Mouse (Mus musculus) right cerebral cortex, adult 18-20 months (tissue): ENCODE results near the gene Slc9b1.

ENCODE experiments used
- DNase-seq: peaks from one replicate; pipeline ENCODE4 v3.0.0; 2022; ENCODE audit warnings: mixed read lengths

Slc9b1 gene

DNA sequence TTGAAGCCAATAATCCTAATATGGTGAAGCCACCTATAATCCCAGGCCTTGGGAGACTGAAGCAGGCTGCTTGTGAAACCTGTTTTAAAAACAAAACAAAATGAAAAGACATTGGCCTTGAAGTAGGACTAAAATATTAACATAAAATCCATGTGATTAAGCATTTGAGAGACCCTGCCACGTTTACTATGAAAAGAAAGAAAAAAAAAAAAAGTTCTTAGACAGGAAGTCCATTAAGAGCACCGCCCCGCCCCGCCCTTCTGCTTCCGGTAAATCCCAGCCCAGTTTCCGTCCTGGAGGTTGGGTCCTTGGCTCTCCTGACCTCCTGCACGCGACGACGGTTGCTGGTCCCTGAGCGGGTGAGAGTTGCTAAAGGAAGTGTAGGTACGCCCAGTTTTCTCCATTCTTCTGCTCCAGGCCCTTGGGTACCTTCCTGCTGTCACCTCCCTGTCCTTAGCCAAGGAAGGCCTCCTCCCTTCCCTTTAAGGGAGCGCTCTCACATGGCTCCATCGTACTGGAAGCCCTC lies at the start of gene Slc9b1:
TSS of gene Slc9b1 (plus strand) at position 291 of the 526 bp plus-strand sequence.
- DNase-seq = no peak

GRCm38 (mm10) chr3:135298560-135298959 lies 49.3 kb upstream of the Slc9b1 start:
- DNase-seq = peak; percentile 70

DNA sequence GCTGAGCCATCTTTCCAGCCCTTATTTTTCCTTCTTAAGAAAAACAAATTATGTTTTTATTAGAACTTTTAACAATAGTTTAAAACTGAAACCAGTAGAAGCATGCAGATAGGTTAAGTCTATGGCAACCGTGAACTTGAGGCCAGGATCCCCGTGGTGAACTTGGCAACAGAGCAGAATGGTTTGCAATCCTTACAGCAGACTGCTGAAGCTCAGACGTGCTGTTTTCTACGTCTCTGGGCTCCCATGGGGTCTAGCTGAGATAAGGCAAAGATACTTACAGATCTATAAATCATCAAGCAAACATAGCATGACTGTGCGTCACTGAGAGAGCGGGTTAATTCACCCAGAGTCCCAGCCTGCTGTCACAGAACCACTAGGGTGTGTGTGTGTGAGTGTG lies 47.7 kb upstream of the Slc9b1 start:
- DNase-seq = no peak

DNA sequence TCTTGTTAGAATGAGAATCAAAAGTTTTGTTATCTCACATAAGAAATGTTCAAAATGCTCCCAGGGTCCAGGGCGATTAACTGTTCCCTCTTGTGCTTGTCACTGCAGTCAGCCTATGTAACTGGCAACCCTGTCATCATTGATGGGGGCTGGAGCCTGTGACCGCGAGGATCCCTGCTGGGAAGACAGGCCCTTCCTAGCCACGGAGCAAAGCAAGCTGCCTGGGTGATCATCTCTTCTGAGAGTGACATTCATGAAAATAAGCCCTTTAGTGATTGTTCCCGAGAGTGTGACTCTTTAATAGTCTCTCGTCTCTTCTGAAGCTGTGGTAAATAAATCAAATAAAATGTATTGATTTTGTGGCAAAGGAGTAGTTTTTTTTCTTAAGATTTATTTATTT lies 43.8 kb upstream of the Slc9b1 start:
- DNase-seq = no peak

DNA sequence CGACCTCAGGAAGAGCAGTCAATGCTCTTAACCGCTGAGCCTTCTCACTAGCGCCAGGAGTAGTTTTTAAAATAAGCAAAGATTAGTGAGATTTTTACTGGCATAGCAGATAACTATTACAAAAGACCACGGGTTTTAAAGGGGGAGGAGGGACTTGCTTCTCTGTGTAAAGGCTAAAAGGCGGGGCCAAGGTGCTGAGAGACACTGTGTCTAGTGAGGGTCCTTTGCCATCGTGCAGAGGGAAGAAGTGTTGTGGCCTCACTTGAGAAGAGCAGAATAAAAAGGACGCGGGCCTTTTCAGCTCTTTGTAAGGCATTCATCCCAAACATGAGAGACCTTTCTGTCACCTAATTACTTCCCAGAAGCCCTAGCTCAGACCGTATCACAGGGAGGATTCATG lies 43.3 kb upstream of the Slc9b1 start:
- DNase-seq = no peak

DNA sequence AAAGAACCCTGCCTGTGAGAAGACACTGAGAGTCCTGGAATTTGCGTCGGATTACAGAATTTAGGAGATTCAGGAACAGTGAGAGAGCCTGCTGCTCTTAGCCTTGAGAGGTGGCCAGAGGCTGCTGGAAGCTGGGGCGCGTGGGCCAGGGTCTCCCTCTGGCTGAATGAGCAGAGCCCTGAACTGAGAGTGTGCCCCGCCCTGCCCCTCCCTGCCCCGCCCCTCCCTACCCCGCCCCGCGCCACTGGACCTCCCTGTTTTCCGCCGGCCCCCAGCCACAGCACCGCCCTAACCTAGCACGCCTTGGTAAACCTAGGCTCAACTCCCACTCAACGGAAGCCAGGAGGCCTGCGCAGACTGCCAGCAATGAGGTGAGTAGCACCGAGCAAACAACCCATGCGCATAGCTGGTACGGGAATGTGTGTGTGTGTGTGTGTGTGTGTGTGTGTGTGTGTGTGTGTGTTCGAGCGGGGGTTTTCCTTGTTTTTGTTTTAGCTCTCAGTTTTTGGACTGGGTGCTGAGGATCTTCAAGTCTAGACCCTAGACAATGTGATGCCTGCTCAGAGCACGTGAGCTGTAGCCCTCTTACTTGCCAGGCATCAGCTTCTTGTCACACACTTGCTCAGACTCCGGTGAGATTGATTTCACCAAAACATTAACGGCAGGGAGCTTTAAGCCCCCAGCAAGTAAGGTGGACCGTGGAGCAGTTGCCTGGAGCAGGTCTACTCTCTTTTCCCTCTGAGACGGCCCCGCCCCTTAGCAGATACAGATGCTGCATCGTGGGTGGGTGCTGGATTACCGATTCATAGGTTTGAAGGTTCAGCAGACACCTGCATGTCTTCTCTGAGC lies 40.2 kb upstream of the Slc9b1 start, which contains the start of gene Slc9b2:
TSS of gene Slc9b2 (plus strand) at position 290 of the 849 bp plus-strand sequence.
- peak; percentile 31 for DNase-seq

DNA sequence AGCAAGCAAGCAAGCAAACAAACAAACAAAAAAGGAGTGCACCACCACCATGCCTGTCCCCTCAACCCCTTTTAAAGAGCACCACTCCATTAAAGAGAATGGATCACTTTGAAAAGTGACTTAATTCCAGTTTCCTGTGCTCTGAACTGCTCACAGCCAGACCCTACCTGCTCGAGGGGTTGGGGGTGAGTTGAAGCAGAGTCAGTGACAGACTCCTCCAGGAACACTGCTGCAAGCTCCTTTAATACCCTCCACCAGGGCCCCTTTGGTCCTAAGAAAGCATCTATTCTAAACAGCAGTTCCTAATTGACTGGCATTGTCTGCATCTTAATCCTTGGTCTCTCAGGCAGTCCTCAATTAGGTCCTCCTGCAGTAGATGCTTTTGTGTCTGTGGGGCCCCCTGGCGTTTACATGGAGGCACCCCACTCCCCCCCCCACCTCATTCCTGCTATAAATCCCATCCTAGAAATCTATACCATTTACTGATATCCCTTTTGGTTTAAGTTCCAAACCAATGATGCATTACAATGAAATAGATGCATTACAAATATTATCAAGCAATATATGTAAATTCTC lies 34.8 kb upstream of the Slc9b1 start:
- DNase-seq = no peak

- DNase-seq = no peak
Measured at GRCm38 (mm10) chr3:135313727-135314126, 34.1 kb upstream of the Slc9b1 start.

DNA sequence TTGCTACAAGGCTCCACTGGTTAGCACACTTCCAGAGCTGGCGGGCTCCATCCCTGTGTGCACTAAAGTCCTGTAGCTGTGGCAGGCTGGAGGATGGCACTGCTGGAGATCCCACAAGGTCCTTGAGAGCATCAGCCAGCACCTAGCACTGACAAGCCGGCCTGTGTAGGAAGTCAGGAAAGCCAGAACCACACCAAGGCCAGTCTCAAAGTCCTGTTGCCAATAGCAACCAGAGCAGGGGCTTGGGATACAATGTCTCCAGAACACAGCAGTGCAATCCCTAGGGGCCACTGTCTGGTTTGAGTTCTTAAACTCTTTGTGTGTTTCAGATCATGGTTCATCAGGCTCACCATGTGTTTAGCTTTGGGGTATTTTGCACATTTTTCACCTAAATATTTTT lies 33.0 kb upstream of the Slc9b1 start:
- DNase-seq = no peak

DNA sequence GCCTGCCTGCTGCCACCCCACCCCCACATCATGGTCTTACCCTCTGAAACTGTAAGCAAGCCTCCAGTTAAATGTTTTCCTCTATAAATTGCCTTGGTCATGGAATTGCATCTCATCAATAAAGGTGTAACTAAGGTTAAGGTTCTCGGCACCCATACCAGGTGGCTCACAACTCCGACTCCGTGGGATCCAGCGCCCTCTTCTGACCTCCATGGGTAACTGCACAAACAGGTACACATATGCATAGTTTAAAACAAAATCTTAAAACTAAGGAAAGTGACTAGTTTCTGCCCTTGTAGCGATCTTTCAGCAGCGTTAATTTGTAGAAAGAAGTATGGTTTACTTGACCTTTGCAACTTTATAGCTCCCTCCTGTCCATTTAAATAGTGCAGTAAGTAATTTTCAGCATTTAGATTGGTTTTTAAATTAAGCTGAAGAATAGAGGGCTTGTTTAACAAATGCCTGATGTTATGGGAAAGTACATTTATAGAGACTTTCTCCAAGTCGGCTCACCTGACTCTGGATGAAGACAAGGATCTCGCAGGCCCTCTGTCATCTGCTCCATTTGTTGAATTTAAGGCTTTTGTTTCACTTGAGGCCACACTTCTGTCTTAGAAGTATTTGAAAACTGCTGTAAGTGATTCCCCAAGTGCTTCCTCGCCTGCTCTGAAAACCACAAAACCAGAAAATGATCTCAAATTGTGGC lies 32.0 kb upstream of the Slc9b1 start:
- no peak for DNase-seq

DNA sequence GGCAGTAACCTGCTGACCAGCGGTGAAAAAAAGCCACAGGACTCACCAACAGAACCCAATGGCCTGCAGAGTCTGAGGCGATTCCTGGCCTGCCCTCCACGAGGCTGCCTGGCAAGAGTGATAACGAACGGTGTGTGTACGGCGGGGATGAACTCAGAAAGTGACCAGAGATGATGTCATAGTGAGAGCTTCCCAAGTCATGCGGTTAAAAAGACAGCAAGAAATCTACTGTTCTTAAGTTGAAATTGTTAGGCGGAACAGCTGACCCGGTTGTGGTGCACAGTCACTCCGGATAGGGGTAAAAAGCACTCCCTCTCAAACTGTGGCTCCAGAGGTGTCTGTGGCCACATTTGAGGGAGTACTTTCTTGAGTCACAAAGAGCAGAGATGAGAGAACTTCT lies 29.5 kb upstream of the Slc9b1 start:
- DNase-seq = no peak

- DNase-seq = no peak
Measured at GRCm38 (mm10) chr3:135324354-135324753, 23.5 kb upstream of the Slc9b1 start.

DNA sequence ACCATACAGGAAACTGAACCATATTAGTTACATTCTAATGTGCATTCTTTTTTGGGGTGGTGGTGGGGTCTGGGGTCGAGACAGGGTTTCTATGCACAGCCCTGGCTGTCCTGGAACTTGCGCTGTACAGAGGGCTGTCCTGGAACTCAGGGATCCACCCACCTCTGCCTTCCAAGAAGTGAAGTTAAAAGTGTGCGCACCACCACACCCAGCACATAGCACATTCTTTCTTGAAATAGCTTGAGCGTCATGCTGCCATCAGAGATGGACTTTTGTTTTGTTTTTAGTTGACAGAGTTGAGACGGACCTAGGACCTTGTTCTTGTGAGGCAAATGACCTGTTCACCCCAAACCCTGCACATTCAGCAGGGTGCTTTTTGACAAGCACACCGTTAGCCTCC lies 20.7 kb upstream of the Slc9b1 start:
- no peak for DNase-seq

- no peak for DNase-seq
Measured at GRCm38 (mm10) chr3:135327601-135328000, 20.2 kb upstream of the Slc9b1 start.

DNA sequence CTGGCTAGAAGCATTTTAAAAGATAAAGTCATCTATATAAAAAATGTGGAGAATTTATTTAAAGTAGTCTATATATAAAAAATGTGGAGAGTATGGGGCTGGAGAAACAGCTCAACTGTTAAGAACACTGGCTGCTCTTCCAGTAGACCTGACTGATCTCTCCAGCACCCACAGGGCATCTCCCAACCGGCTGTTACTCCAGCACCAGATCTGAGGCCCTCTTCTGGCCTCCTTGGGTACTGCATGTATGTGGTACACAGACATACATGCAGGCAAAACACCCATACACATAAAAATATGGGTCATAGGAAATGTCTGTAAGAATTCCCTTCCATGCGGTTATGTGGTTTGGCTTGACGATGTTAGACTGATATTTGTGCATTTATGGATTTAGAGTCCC lies 19.3 kb upstream of the Slc9b1 start:
- DNase-seq = no peak

DNA sequence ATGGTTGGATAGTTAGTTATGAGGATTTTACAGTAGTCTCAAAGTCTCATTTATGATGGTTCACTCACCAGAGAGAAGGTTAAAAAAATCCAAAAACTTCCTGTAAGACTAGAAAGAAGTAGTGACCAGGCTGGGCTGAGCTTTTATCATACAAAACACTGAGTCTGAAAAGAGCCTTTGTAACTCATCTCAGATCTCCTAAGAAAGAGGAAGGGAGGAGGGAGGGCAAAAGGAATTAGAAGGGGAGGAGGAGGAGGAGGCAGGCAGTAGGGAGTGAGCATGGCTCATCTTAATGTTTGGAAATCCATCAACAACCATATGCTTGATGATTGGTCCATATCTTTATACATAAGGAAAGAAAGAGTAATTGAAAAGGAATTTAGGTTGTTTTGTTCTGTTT lies 15.1 kb upstream of the Slc9b1 start:
- no peak for DNase-seq

DNA sequence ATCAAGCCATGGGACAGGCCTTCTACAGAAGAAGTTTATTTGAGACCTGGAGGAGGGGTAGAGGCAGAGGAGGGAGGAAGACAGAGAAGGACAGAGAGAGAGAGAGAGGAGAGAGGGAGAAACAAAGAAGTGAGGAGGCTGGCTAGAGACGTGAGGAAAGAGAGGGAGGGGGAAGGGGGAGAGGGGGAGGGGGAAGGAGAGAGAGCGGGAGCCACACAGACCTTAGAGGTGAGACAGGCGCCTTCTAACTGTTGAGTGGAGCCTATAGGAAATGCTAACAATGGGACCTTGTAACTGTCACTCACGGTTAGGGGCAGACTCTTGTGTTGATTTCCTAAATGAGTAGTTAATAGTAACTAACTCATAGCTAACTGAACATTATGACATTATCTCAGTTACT lies 14.1 kb upstream of the Slc9b1 start:
- no peak for DNase-seq

DNA sequence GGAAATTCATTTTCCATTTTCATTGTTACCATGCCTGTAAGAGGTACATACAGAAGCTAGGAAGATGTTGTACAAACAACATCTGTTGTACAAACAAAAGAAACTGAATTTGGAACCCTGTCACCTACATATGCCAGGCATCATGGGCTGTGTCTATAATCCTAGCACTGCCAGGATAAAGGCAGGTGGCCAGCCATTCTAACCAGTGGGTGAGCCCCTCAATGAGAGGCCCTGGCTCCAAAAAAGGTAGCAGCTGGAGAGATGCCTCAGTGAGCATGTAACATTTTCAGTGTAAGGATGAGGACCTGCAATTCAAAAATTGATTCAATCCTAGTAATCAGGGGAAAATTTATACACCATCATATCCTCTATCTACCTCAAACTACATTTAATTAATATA lies 1.2 kb downstream of the Slc9b1 start:
- DNase-seq = no peak

GRCm38 (mm10) chr3:135351857-135352256 lies 4.0 kb downstream of the Slc9b1 start:
- no peak for DNase-seq

DNA sequence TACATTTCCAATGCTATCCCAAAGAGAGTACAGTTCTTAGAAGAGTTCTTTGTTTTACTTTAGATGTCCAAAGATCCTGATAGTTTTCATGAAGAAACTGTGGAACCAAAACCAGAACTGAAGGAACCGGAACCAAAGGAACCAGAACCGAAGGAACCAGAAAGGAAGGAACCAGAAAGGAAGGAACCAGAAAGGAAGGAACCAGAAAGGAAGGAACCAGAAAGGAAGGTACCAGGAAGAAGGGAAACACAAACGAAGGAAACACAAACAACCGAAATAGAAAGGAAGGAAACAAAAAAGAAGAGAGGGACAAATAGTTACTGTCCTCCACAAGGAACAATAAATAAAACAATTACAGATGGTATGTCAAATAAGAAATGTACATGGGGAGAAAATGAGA lies 9.6 kb downstream of the Slc9b1 start:
- DNase-seq = no peak

DNA sequence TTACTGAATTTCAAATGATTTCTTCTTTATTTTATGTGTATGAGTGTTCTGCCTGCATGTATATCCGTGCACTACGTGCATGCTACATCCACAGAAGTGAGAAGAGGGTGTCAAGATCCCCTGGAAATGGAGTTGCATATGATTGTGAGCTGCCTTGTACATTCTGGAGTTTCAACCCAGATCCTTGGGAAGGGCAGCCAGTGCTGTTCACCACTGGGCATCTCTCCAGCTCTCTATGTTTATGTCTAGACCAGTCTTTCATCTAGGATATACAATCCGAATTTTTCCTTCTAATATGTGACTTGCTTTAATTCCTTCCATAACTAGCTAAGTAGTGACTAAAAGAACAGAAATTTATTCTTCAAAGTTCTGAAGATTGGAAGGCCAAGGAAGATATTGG lies 28.0 kb downstream of the Slc9b1 start:
- DNase-seq = no peak

DNA sequence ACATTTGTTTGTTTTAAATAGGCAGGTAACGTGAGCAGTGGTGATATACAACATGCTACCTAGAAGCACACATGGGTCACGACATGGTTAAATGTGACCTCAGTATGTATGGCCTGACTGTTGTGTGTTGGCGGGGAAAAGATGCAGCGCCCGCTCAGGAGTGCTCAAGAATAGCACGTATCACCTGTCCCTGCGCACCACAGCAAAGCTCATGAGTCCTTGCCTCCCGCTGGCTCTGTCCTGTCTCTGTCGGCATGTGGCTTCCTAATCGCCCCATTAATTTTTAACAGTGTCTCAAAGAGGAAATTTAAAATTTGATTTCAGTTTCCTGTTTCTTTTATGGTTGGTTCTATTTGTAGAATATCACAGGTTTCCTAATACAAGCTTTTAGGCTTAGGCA lies 29.6 kb downstream of the Slc9b1 start:
- DNase-seq = no peak

DNA sequence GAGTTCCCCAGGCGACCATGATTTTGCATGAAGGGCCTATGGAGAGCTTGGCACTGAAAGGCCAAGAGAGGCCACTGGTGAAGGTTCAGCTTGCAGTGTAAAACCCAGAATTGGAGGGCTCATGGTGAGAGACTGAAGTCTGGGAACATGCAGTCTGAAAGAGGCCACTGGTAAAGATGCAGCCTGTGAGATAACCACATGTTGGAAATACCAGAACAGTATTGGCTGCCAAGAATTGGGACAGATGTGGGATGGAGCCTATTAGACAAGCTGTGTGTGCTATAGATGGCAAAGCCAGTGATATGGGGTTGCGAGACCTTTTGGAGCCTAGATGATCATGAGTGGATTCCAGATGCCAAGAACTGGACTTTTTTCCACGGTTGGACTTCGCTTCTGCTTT lies 32.0 kb downstream of the Slc9b1 start:
- no peak for DNase-seq

GRCm38 (mm10) chr3:135393186-135393585 lies 45.4 kb downstream of the Slc9b1 start:
- DNase-seq = no peak
